Mouse (Mus musculus) NIH3T3 (cell line): ENCODE data around the gene Btbd35f4.
"Not testable (repeated sequence)": the region's sequence is repeated elsewhere in the genome, so short reads cannot be mapped to it uniquely, and the experiment has no call there.

Experiments used
- DNase-seq: peaks from one replicate; pipeline ENCODE4 v3.0.0-alpha.2; 2012; ENCODE audit warnings: low read depth

Btbd35f4 gene

GRCm38 (mm10) chrX:4800196-4800595 is at the start of gene Btbd35f4:
Gene Btbd35f4, plus strand, starts transcription at chrX:4800496.
- DNase-seq, result not testable (repeated sequence)

DNA sequence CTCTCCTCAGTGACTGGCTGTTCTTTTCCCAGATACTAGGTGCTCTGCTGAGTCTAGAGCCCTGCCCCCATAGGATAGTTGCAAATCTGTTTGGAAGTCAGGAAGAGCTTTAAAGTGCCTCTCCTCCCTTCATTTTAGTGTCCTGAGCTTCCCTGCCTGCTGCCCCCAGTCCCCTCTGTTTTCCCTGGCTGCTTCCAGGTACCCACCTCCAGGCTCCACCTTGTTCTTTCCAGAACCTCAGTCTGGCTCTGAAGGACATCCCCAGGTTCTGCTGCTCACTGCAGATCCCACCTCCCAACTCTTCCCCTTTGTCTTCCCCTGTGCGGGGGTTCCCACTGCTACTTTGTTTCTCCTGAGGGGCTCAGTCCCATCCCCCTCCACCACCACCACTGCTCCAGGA is 39.7 kb downstream of the Btbd35f4 start:
- DNase-seq, result not testable (repeated sequence)
